Mouse (Mus musculus): ENCODE measurements around the gene H60b.
A peak's percentile ranks its signal among the peaks of the same experiment; 100 is the strongest.
"Not testable (repeated sequence)": the region's sequence is repeated elsewhere in the genome, so short reads cannot be mapped to it uniquely, and the experiment has no call there.

Gene H60b

DNA sequence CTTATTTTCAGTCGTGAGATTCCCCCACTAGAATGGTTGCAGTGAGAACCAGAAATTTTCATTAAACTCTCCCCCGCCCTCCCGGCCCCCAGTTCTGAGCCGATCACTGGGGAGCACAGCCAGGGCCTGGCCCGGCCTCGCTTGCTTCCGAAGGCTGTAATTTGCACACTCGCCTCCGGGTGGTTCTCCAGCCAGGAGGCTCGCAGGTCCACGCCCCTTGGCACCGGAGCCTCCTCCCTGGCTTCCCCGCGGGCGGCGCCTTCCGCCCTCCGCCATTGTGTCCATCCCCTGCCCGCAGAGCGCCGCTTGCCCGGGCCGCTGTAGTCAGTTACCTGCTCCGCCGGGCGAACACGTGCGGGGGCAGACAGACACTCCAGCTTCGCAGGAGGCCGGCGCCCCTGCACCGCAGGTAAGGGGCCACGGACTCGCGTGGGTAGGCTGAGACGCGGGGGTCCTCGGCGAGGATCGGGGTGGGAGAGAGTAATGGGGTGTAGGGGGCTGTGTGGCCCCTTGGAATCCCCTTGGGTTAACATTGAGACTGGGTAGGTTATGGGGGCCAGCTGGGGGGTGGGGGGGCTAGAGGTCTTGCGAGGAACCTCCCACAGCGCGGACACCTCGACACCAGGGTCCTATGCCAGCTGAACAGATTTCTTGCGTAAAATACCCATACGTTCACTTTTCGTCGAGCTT, at the start of gene H60b, which contains the start of gene Raet1e:
H60b (plus strand) TSS at position 277 of the 690 bp plus-strand sequence.
Raet1e (plus strand) TSS at position 260 of the 690 bp plus-strand sequence.
- peak in 1 of 2 experiments; percentile 22 for DNase-seq (ENCODE audit: low spot score in 2 of 2)

- peak; percentile 68 to 79 for DNase-seq (ENCODE audit: low spot score in 2 of 2)
Observed at GRCm38 (mm10) chr10:22140665-22141280, 17.6 kb upstream of the H60b start.

DNA sequence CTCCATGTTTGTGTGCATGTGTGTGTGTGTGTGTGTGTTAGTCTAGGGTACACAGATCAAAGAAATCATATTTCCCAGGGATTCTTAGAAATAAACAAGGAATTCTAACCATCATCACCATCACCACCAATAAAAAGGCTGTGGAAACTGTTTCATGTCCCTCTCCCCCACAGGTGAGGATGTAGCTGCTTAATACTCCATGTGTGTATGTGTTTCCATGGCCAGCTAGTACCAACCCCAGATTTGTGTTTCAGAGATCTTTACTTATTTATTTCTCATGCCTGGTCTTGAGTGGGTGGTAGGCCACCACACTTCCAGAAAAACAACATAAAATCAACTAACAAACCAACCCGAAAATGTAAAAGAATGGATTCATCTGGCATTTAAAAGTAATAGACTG, 16.2 kb upstream of the H60b start:
- DNase-seq (ENCODE audit: low spot score in 2 of 2): peak in 1 of 2 experiments; percentile 24

DNA sequence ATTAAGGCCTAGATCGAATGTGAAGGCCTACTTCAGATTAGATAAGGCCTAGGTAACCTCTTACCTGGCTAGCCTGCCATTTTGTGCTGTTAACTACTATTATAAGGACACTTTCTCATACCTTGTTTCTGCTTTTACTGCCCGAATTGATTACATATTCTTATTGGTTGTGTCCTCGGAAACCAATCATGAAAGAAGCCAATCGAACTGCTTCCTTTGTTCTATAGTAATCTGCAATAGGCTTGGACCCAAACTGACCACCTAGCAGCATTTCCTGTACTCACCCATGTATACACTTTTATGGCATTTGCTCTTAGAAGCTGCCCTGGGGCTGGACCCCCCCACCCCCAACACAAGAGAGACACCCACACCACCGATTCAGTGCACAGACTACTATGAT, 15.5 kb upstream of the H60b start:
- no peak for DNase-seq (ENCODE audit: low spot score in 2 of 2)

- peak; percentile 41 to 42 for DNase-seq (ENCODE audit: low spot score in 2 of 2)
Observed at GRCm38 (mm10) chr10:22148441-22149072, 9.8 kb upstream of the H60b start.

- DNase-seq (ENCODE audit: low spot score in 2 of 2): peak in 1 of 2 experiments; percentile 22
Observed at GRCm38 (mm10) chr10:22149073-22149690, 9.2 kb upstream of the H60b start, which contains the start of gene E030030I06Rik. Gene E030030I06Rik (minus strand): TSS chr10:22149270.

- DNase-seq (ENCODE audit: low spot score in 2 of 2): no peak
Observed at GRCm38 (mm10) chr10:22149691-22150465, 8.5 kb upstream of the H60b start.

GRCm38 (mm10) chr10:22150593-22150992, 7.8 kb upstream of the H60b start:
- DNase-seq (ENCODE audit: low spot score in 2 of 2): no peak

GRCm38 (mm10) chr10:22151056-22151862, 7.1 kb upstream of the H60b start:
- not testable (repeated sequence) for DNase-seq (ENCODE audit: low spot score in 2 of 2)

DNA sequence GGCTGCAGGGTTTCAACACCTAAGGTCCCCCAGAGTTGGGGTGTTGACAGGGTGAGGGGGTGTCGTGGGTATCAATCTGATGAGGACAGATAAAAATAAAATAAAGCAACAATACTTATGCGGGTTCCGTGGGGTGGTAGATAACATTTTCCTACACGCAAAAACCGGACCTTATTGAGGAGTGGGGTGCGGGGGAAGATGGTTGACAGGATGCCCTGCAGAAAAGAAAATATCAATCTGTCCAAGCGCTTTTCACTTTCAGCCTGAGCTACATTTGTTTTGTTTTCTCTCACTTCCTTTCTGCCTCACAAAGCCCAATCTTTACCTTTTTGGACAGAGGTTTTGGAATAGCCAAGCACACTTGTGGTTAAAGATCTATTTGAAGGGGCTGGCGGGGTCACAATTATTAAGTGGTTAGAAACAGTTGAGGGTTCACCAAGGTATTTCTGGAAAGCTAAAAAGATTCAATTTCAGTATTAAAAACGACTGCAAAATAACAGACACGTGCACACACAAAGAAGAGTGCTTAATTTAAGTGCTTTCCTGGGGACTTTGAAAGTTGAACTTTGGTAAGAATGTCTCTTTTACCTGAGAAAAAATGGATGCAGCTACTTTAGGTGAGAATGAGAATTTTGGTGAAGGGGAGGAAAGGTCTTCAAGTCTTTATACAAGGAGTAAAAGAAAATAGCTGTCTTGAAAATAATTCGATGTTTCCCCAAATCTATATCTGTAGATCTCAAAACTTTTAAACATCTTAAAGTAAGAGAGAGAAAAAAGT, 6.3 kb upstream of the H60b start:
- not testable (repeated sequence) for DNase-seq (ENCODE audit: low spot score in 2 of 2)

- not testable (repeated sequence) for DNase-seq (ENCODE audit: low spot score in 2 of 2)
Observed at GRCm38 (mm10) chr10:22153147-22153690, 5.2 kb upstream of the H60b start.

DNA sequence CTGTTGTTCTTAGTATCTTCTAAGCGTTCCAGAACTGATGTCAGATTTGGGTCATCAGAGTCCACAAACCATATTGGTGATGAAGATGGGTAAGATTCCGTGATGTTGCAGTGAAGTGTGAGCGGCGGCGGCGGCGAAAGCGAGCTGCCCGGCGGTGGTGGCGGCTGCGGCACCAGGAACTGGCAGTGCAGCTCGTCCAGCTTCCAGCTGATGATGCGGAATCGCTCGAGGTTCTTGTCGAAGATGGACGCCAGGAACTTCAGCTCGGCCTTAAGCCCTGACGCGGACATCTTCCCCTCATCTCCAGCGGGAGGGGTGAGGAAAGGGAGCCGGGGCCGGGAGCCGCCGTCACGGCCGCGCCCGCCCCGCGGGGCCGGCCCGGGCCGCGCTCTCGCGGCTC, 4.3 kb upstream of the H60b start:
- DNase-seq (ENCODE audit: low spot score in 2 of 2): not testable (repeated sequence)

DNA sequence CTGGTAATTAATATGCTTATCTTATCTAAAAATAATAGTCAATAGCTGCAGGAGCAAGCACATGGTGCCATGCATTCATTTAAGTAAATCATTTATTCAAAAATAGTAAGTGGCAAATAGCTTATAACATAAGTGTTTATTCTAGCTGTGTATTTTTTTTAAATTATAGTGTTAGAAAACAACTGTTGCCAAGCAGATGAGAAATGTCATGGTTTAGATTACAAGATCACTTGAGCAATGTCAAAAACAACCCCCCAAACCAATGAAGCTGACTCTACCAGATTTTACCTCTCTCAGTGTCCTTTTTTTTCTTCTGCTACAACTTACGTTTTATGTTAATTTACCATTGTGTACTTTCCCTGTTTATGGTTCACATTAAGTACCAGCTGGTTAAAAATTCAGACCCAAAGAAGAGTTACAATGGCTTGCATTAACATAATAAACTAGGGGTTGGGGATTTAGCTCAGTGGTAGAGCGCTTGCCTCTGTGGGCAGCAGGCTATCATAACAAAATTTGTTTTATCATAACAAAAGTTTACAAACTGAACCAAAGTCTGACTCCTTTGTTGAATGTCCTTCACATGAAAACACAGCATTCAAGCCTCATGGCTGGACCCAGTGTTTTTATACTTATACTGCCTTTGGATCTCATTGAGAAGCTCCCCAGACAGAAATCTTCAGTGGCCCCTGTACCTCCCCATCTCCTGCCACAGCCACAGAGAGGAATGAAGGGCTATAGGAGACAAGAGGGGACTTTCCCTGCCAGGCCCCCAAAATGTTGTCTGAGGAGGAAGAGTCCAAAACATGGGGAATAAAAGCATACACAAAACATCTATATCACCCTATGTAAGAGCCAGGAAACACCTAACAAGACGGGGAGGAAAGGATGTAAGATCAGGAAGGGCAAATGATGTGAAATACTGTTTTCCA, 3.3 kb upstream of the H60b start:
- no peak for DNase-seq (ENCODE audit: low spot score in 2 of 2)

- DNase-seq (ENCODE audit: low spot score in 2 of 2): no peak
Observed at GRCm38 (mm10) chr10:22159131-22159561, 760 bp downstream of the H60b start.

GRCm38 (mm10) chr10:22159581-22160140, 1.3 kb downstream of the H60b start:
- no peak for DNase-seq (ENCODE audit: low spot score in 2 of 2)

GRCm38 (mm10) chr10:22163279-22163678, 4.9 kb downstream of the H60b start:
- not testable (repeated sequence) for DNase-seq (ENCODE audit: low spot score in 2 of 2)

GRCm38 (mm10) chr10:22163705-22164583, 5.6 kb downstream of the H60b start:
- peak; percentile 48 to 74 for DNase-seq (ENCODE audit: low spot score in 2 of 2)

Measured in right cerebral cortex, postnatal 10 days (tissue).